Mouse (Mus musculus) cerebellum, adult 18-20 months (tissue): ENCODE data around the gene Hdgfl3.

Experiments
- DNase-seq, 2 experiments: peaks; one replicate each; pipeline ENCODE4 v3.0.0; 2021

Gene Hdgfl3

GRCm38 (mm10) chr7:81885128-81885527 is 49.1 kb downstream of the Hdgfl3 start:
- no peak for DNase-seq

GRCm38 (mm10) chr7:81881600-81881999 is 52.7 kb downstream of the Hdgfl3 start:
- DNase-seq, result peak in 1 of 2 experiments; percentile 32

GRCm38 (mm10) chr7:81880797-81881196 is 53.5 kb downstream of the Hdgfl3 start:
- DNase-seq, result no peak

- no peak for DNase-seq
These were observed 54.0 kb downstream of the Hdgfl3 start for GRCm38 (mm10) chr7:81880286-81880685.

- DNase-seq, result no peak
These were observed 58.9 kb downstream of the Hdgfl3 start for GRCm38 (mm10) chr7:81875372-81875771.

GRCm38 (mm10) chr7:81874636-81875035 is 59.6 kb downstream of the Hdgfl3 start:
- DNase-seq, result no peak

GRCm38 (mm10) chr7:81873807-81874206 is 60.5 kb downstream of the Hdgfl3 start:
- DNase-seq, result no peak

- no peak for DNase-seq
These were observed 61.7 kb downstream of the Hdgfl3 start for GRCm38 (mm10) chr7:81872493-81873013.

- peak; percentile 98 for DNase-seq
These were observed 66.1 kb downstream of the Hdgfl3 start for GRCm38 (mm10) chr7:81868158-81868557.

GRCm38 (mm10) chr7:81867231-81867930 is 66.9 kb downstream of the Hdgfl3 start:
- no peak for DNase-seq

GRCm38 (mm10) chr7:81865937-81866336 is 68.3 kb downstream of the Hdgfl3 start:
- no peak for DNase-seq

GRCm38 (mm10) chr7:81864552-81864951 is 69.7 kb downstream of the Hdgfl3 start:
- no peak for DNase-seq

- no peak for DNase-seq
These were observed 71.4 kb downstream of the Hdgfl3 start for GRCm38 (mm10) chr7:81862587-81863583.

- no peak for DNase-seq
These were observed 72.4 kb downstream of the Hdgfl3 start for GRCm38 (mm10) chr7:81861921-81862320.

- no peak for DNase-seq
These were observed 72.8 kb downstream of the Hdgfl3 start for GRCm38 (mm10) chr7:81861461-81861860.

GRCm38 (mm10) chr7:81860996-81861395 is 73.3 kb downstream of the Hdgfl3 start:
- DNase-seq, result no peak

- no peak for DNase-seq
These were observed 74.2 kb downstream of the Hdgfl3 start for GRCm38 (mm10) chr7:81860071-81860470.

- peak; percentile 31 to 42 for DNase-seq
These were observed 75.1 kb downstream of the Hdgfl3 start, which contains the start of gene Tm6sf1 for GRCm38 (mm10) chr7:81858968-81859721. Gene Tm6sf1 (plus strand): TSS chr7:81859001.

- no peak for DNase-seq
These were observed 76.0 kb downstream of the Hdgfl3 start for GRCm38 (mm10) chr7:81858236-81858635.

GRCm38 (mm10) chr7:81856221-81856620 is 78.1 kb downstream of the Hdgfl3 start:
- DNase-seq, result no peak

- no peak for DNase-seq
These were observed 78.6 kb downstream of the Hdgfl3 start, which contains the start of gene Gm10160 for GRCm38 (mm10) chr7:81855694-81856093. Gene Gm10160 (minus strand): TSS chr7:81855794.

GRCm38 (mm10) chr7:81854568-81855307 is 79.5 kb downstream of the Hdgfl3 start:
- no peak for DNase-seq
